Mouse (Mus musculus) layer of hippocampus, adult 8-10 months (tissue): ENCODE data around the gene Tagap1. TPM values are rescaled to one million over a fixed set of nuclear protein-coding genes. Genes with fewer than 3 reads are reported as not detected.
"Not testable (repeated sequence)": the region's sequence is repeated elsewhere in the genome, so short reads cannot be mapped to it uniquely, and the experiment has no call there.

Experiments used
- DNase-seq, 2 experiments: peaks; one replicate each; pipeline ENCODE4 v3.0.0; 2022; ENCODE audit warnings: low spot score in 2 of 2
- total RNA-seq, 4 experiments: library from RNA; stranded (reverse); gene quantifications; 2 replicates each; pipeline ENCODE4 v1.2.4; 2022

Gene Tagap1
- total RNA-seq, result 10 to 100 TPM; 27.8 to 31.7 (median 29.4) TPM

- peak in 1 of 2 experiments; percentile 35 for DNase-seq
Observed at GRCm38 (mm10) chr17:6960776-6961175, at the start of gene Tagap1. TSS of gene Tagap1 (minus strand) at chr17:6961156.

- DNase-seq, result not testable (repeated sequence)
Observed at GRCm38 (mm10) chr17:7009901-7010300, 48.9 kb upstream of the Tagap1 start.

- DNase-seq, result not testable (repeated sequence)
Observed at GRCm38 (mm10) chr17:7009440-7009839, 48.5 kb upstream of the Tagap1 start.

- not testable (repeated sequence) for DNase-seq
Observed at GRCm38 (mm10) chr17:7008885-7009284, 47.9 kb upstream of the Tagap1 start.

- not testable (repeated sequence) for DNase-seq
Observed at GRCm38 (mm10) chr17:7005646-7006045, 44.7 kb upstream of the Tagap1 start.

GRCm38 (mm10) chr17:7003392-7003791, 42.4 kb upstream of the Tagap1 start:
- not testable (repeated sequence) for DNase-seq

- DNase-seq, result not testable (repeated sequence)
Observed at GRCm38 (mm10) chr17:7001790-7002585, 41.0 kb upstream of the Tagap1 start.

GRCm38 (mm10) chr17:6997778-6998490, 37.0 kb upstream of the Tagap1 start:
- DNase-seq, result not testable (repeated sequence)

GRCm38 (mm10) chr17:6996826-6997225, 35.9 kb upstream of the Tagap1 start:
- not testable (repeated sequence) for DNase-seq

GRCm38 (mm10) chr17:6995504-6995903, 34.5 kb upstream of the Tagap1 start:
- not testable (repeated sequence) for DNase-seq

- not testable (repeated sequence) for DNase-seq
Observed at GRCm38 (mm10) chr17:6986118-6986517, 25.2 kb upstream of the Tagap1 start.

- not testable (repeated sequence) for DNase-seq
Observed at GRCm38 (mm10) chr17:6980144-6980543, 19.2 kb upstream of the Tagap1 start.

GRCm38 (mm10) chr17:6979380-6979779, 18.4 kb upstream of the Tagap1 start:
- DNase-seq, result not testable (repeated sequence)

GRCm38 (mm10) chr17:6978287-6979248, 17.6 kb upstream of the Tagap1 start, which contains the start of gene Gm49721:
TSS of gene Gm49721 (plus strand) at chr17:6978904.
- peak; percentile 57 to 67 for DNase-seq

GRCm38 (mm10) chr17:6974985-6975384, 14.0 kb upstream of the Tagap1 start:
- DNase-seq, result not testable (repeated sequence)

- DNase-seq, result not testable (repeated sequence)
Observed at GRCm38 (mm10) chr17:6972836-6973396, 12.0 kb upstream of the Tagap1 start.

GRCm38 (mm10) chr17:6971238-6971637, 10.3 kb upstream of the Tagap1 start:
- not testable (repeated sequence) for DNase-seq

- DNase-seq, result not testable (repeated sequence)
Observed at GRCm38 (mm10) chr17:6970334-6970733, 9.4 kb upstream of the Tagap1 start, which contains the start of gene Rnaset2b. TSS of gene Rnaset2b (plus strand) at chr17:6970634.

- DNase-seq, result not testable (repeated sequence)
Observed at GRCm38 (mm10) chr17:6967673-6968072, 6.7 kb upstream of the Tagap1 start.

- DNase-seq, result peak in 1 of 2 experiments; percentile 25
Observed at GRCm38 (mm10) chr17:6965364-6965763, 4.4 kb upstream of the Tagap1 start.
